Mouse (Mus musculus) forebrain, embryonic 14.5 days (tissue): ENCODE data around the gene Cntd1. TPM values are rescaled to one million over a fixed set of nuclear protein-coding genes. Genes with fewer than 3 reads are reported as not detected.
A peak's percentile ranks its signal among the peaks of the same experiment; 100 is the strongest.
"Not testable (repeated sequence)": the region's sequence is repeated elsewhere in the genome, so short reads cannot be mapped to it uniquely, and the experiment has no call there.

ENCODE experiments used
- ATAC-seq: fragments of 200-750 bp; cut with Nextera tagmentation; 2 replicates; pipeline ENCODE4 v1.8.0; 2017; ENCODE audit warnings: mild to moderate bottlenecking, moderate library complexity
- DNase-seq: peaks from one replicate; pipeline ENCODE4 v3.0.0-alpha.2; 2015; ENCODE audit warnings: low spot score
- H3K27ac ChIP-seq: fragments of 300-500 bp; sonication (generic); 2 replicates; pipeline ENCODE4 v1.5.1; 2014; ENCODE audit warnings: low read depth, mild to moderate bottlenecking, control low read depth, low read length, moderate library complexity
- H3K27me3 ChIP-seq: fragments of 300-500 bp; sonication (generic); replicated peaks from 2 replicates; pipeline ENCODE4 v1.6.1; 2014; ENCODE audit warnings: low read length, control low read depth, mixed read lengths; ENCODE audit not compliant: control insufficient read depth, insufficient read depth
- H3K36me3 ChIP-seq: fragments of 300-500 bp; sonication (generic); 2 replicates; pipeline ENCODE4 v1.6.1; 2014; ENCODE audit warnings: low read length, control low read depth; ENCODE audit not compliant: control insufficient read depth, insufficient read depth
- H3K4me1 ChIP-seq: fragments of 300-500 bp; sonication (generic); 2 replicates; pipeline ENCODE4 v1.6.1; 2014; ENCODE audit warnings: antibody characterized with exemption, low read length, control low read depth; ENCODE audit not compliant: control insufficient read depth, insufficient read depth
- H3K4me2 ChIP-seq: fragments of 300-500 bp; sonication (generic); 2 replicates; pipeline ENCODE4 v1.6.1; 2014; ENCODE audit warnings: mild to moderate bottlenecking, control low read depth, low read length
- H3K4me3 ChIP-seq: fragments of 300-500 bp; sonication (generic); 2 replicates; pipeline ENCODE4 v1.5.1; 2014; ENCODE audit warnings: low read depth, low read length, control low read depth
- H3K9ac ChIP-seq: fragments of 300-500 bp; sonication (generic); 2 replicates; pipeline ENCODE4 v1.6.1; 2014; ENCODE audit warnings: mild to moderate bottlenecking, low read length, control low read depth, moderate library complexity
- H3K9me3 ChIP-seq: fragments of 300-500 bp; sonication (generic); replicated peaks from 2 replicates; pipeline ENCODE4 v1.6.1; 2016; ENCODE audit warnings: low read length, control low read depth, mixed read lengths; ENCODE audit not compliant: control insufficient read depth
- WGBS: fragments of 180-500 bp; shearing (Covaris S2); extraction: QIAGEN DNeasy Blood & Tissue Kit; methylation state at CpG from one replicate; pipeline ENCODE4 v1.1.7; 2014; 5-methylcytosine and 5-hydroxymethylcytosine counted together
- polyA plus RNA-seq: library from polyadenylated mRNA; unstranded; fragments of >200 nt; fragmentation: Nextera tagmentation; extraction: Ambion mirVana; gene quantifications from 2 replicates; pipeline ENCODE4 v1.2.1, GENCODE M21; 2014

Cntd1 gene
- polyA plus RNA-seq, 1 experiment from 2014 or later, result 0.76 TPM

DNA sequence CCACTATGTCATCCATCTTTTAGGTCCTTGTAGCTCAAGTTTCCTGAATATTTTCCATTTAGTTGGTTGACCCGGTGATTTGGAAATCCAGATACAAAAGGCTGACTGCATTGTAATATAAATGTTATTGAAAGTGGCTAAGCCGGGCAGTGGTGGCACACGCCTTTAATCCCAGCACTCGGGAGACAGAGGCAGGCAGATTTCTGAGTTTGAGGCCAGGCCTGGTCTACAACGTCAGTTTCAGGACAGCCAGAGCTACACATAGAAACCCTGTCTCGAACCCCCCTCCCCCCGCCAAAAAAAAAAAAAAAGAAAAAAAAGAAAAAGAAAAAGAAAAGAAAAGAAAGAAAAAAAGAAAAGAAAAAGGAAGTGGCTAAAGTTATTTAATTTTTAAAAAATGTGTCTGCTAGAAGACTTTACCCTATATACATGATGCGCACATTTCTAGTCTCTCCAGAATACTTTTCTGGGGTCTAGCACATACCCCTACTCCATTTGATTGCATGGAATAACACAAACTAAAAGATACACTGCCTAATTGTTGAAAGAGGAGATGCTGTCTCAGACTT, 36.4 kb downstream of the Cntd1 start:
- 80% methylated on average over 8 of the region's 8 CpGs for WGBS
- DNase-seq (no peak), ATAC-seq (no peak; the same call in 1 of the 2 replicates)
- Histone ChIP-seq H3K27me3 (no peaks in the 10 kb centered on the region), H3K4me2 (peak overlapping the region; percentile 89), H3K4me1 (peaks cover 9% of the 10 kb centered on the region; the same call in 1 of the 2 replicates), H3K27ac (peak overlapping the region; percentile 35; the same call in 1 of the 2 replicates), H3K4me3 (peak overlapping the region; percentile 81), H3K9me3 (no peaks in the 10 kb centered on the region), H3K9ac (peak overlapping the region; percentile 86), H3K36me3 (peaks cover 21% of the 10 kb centered on the region)

GRCm38 (mm10) chr11:101315665-101316500, 37.1 kb downstream of the Cntd1 start, which contains the start of gene Psme3:
Gene Psme3 (plus strand): TSS chr11:101316213.
- Histone ChIP-seq H3K36me3 (peaks cover 28% of the 10 kb centered on the region), H3K9me3 (no peaks in the 10 kb centered on the region), H3K4me3 (peak within 1 kb of the TSS; percentile 81), H3K27ac (peak within 1 kb of the TSS; percentile 35; the same call in 1 of the 2 replicates), H3K4me2 (peak within 1 kb of the TSS; percentile 89), H3K27me3 (no peaks in the 10 kb centered on the region), H3K9ac (peak within 1 kb of the TSS; percentile 86), H3K4me1 (peaks cover 9% of the 10 kb centered on the region; the same call in 1 of the 2 replicates)
- WGBS, result under 1% methylated on average over 52 of the region's 62 CpGs
- DNase-seq, result peak; percentile 94
- ATAC-seq, result peak; percentile 94

- peak overlapping the region; percentile 89 for H3K4me2 ChIP-seq
- H3K9me3 ChIP-seq, result no peaks in the 10 kb centered on the region
- WGBS, result under 1% methylated on average over 17 of the region's 17 CpGs
- H3K9ac ChIP-seq, result peak overlapping the region; percentile 86
- DNase-seq (peak; percentile 28), ATAC-seq (peak; percentile 63)
- no peaks in the 10 kb centered on the region for H3K27me3 ChIP-seq
- H3K27ac ChIP-seq, result no peak overlapping the region; the same call in 1 of the 2 replicates
- H3K4me3 ChIP-seq, result peak overlapping the region; percentile 81
- H3K4me1 ChIP-seq, result peaks cover 9% of the 10 kb centered on the region; the same call in 1 of the 2 replicates
- peaks cover 35% of the 10 kb centered on the region for H3K36me3 ChIP-seq
Measured at GRCm38 (mm10) chr11:101316501-101316917, 37.7 kb downstream of the Cntd1 start.

GRCm38 (mm10) chr11:101323609-101324008, 44.8 kb downstream of the Cntd1 start:
- Histone ChIP-seq H3K9me3 (no peaks in the 10 kb centered on the region), H3K4me1 (no peaks in the 10 kb centered on the region), H3K27ac (no peak overlapping the region), H3K9ac (no peak overlapping the region), H3K4me2 (no peak overlapping the region), H3K27me3 (no peaks in the 10 kb centered on the region), H3K4me3 (no peak overlapping the region), H3K36me3 (peaks cover 77% of the 10 kb centered on the region)
- ATAC-seq (peak; percentile 55), DNase-seq (peak; percentile 74)
- WGBS, result 9% methylated on average over 4 of the region's 4 CpGs

DNA sequence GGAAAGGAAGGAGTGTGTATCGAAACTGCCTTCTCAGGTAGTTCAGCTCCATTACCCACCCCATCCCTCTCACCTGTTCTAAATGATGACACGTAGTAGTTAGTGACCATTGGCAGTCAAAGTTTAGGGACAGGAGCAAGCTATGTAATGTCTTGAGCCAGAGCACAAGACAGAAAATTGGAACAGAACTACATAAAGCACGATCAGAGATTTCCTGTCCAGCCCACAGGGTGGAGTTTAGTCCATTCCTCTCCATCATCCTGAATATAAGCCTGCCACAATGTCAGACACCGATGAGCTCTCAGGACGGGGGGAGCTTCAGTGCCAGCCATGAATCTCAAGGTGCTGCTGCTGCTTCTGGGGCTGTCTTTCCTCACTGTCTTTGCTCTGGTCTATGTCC, 46.0 kb downstream of the Cntd1 start, which contains the start of gene Aoc2:
Aoc2 (plus strand) TSS at position 301 of the 400 bp plus-strand sequence.
- Histone ChIP-seq H3K27ac (no peak within 1 kb of the TSS), H3K9ac (no peak within 1 kb of the TSS), H3K4me2 (no peak within 1 kb of the TSS), H3K9me3 (no peaks in the 10 kb centered on the region), H3K36me3 (peaks cover 67% of the 10 kb centered on the region), H3K4me3 (no peak within 1 kb of the TSS), H3K4me1 (no peaks in the 10 kb centered on the region), H3K27me3 (no peaks in the 10 kb centered on the region)
- DNase-seq, result no peak
- WGBS, result 97% methylated on average over 5 of the region's 5 CpGs
- ATAC-seq, result no peak

GRCm38 (mm10) chr11:101325201-101325600, 46.4 kb downstream of the Cntd1 start:
- not testable (repeated sequence) for H3K27me3 ChIP-seq, H3K4me2 ChIP-seq, DNase-seq, H3K9ac ChIP-seq, H3K4me1 ChIP-seq, H3K9me3 ChIP-seq, ATAC-seq, H3K4me3 ChIP-seq, H3K27ac ChIP-seq
- 94% methylated on average over 11 of the region's 11 CpGs for WGBS
- H3K36me3 ChIP-seq, result peaks cover 63% of the 10 kb centered on the region

DNA sequence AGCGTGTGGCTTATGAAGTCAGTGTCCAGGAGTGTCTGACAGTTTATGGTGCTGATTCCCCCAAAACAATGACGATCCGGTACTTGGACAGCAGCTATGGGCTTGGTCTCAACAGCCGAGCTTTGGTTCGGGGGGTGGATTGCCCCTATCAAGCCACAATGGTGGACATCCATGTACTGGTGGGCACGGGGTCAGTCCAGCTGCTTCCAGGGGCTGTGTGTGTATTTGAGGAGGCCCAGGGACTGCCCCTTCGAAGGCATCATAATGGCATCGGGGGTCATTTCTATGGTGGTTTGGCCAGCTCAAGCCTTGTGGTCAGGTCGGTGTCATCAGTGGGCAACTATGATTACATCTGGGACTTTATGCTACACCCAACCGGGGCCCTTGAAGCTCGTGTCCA, 47.3 kb downstream of the Cntd1 start:
- DNase-seq, result no peak
- H3K4me3 ChIP-seq, result no peak overlapping the region
- no peak overlapping the region for H3K9ac ChIP-seq
- H3K27ac ChIP-seq, result no peak overlapping the region
- no peaks in the 10 kb centered on the region for H3K4me1 ChIP-seq
- H3K9me3 ChIP-seq, result no peaks in the 10 kb centered on the region
- peaks cover 53% of the 10 kb centered on the region for H3K36me3 ChIP-seq
- H3K27me3 ChIP-seq, result no peaks in the 10 kb centered on the region
- 85% methylated on average over 11 of the region's 11 CpGs for WGBS
- ATAC-seq, result no peak
- no peak overlapping the region for H3K4me2 ChIP-seq

DNA sequence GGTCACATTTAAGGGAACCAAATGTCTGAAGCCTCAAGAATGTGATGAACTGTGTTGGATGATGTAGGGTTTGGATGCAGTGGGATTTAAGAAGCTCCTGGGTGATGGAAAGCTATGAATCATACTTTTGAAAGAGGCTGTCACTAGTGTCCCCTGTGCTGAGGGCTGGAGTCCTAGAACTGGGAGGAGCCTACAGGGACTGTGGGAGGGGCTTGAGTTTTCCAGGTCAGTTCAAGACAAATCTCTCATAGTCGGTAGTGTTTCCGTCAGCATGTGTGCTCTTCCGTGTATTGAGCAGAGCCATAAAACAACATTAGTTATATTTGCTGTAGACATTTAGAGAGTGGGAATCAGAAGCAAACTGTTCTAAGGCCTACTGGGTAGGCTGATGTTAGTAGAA, 48.5 kb downstream of the Cntd1 start:
- Histone ChIP-seq H3K27me3 (no peaks in the 10 kb centered on the region), H3K27ac (no peak overlapping the region), H3K36me3 (peaks cover 42% of the 10 kb centered on the region), H3K9ac (no peak overlapping the region), H3K4me3 (no peak overlapping the region), H3K4me2 (no peak overlapping the region), H3K4me1 (no peaks in the 10 kb centered on the region), H3K9me3 (no peaks in the 10 kb centered on the region)
- WGBS, result 53% methylated on average over 3 of the region's 3 CpGs
- DNase-seq (no peak), ATAC-seq (no peak)
